Mouse (Mus musculus) bone marrow, adult 2 months (tissue): ENCODE measurements at regions not wholly inside any gene's neighbourhood (a gene's known extent, or its start where the extent isn't known, plus 50 kb on each side); places are given as distances from the start of the nearest gene placed in this dataset.

Experiments
- CTCF ChIP-seq: fragments of 200-500 bp; IDR thresholded peaks from 2 replicates; pipeline ENCODE4 v1.5.1; 2011; ENCODE audit warnings: low read length, control low read depth; ENCODE audit not compliant: control insufficient read depth, insufficient read depth
- POLR2A ChIP-seq: fragments of 200-500 bp; IDR thresholded peaks from 2 replicates; pipeline ENCODE4 v1.6.1; 2011; ENCODE audit warnings: low read depth, mild to moderate bottlenecking, control low read depth, low read length, borderline replicate concordance; ENCODE audit not compliant: control insufficient read depth

DNA sequence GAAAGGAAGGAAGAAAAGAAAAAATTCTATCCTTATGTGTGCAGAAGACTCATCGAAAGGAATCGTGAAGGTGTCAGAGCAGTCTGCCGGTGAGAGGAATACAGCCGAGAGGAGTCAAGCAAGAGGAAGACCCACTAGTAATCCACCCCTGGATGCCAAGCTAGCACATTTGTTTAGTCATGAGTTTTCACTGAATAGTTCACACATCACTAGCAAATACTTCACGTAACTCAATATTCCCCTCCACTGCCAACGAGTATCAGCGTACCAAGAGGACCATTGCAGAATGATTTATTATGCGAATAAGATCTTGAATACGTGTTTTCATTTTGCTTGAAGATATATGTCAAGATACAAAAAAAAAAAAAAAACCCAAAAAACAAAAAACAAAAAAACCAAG, 270.2 kb upstream of the Nrip1 start:
- TF ChIP-seq CTCF = no peak
- TF ChIP-seq POLR2A = no peak
